Mouse (Mus musculus) forebrain, embryonic 11.5 days (tissue): ENCODE results near the gene Scnn1g. TPM values are rescaled to one million over a fixed set of nuclear protein-coding genes. Genes with fewer than 3 reads are reported as not detected.

ENCODE experiments used
- ATAC-seq: fragments of 200-750 bp; cut with Nextera tagmentation; replicated peaks from 2 replicates; pipeline ENCODE4 v1.8.0; 2017; ENCODE audit warnings: moderate TSS enrichment; ENCODE audit not compliant: low FRiP score
- DNase-seq: peaks from one replicate; pipeline ENCODE4 v3.0.0-alpha.2; 2017; ENCODE audit warnings: low spot score
- H3K27ac ChIP-seq: fragments of 300-500 bp; sonication (generic); 2 replicates; pipeline ENCODE4 v1.5.1; 2014; ENCODE audit warnings: low read depth, low read length
- H3K27me3 ChIP-seq: fragments of 300-500 bp; sonication (generic); 2 replicates; pipeline ENCODE4 v1.6.1; 2014; ENCODE audit warnings: mild to moderate bottlenecking, low read length, mixed read lengths; ENCODE audit not compliant: control insufficient read depth, insufficient read depth
- H3K36me3 ChIP-seq: fragments of 300-500 bp; sonication (generic); 2 replicates; pipeline ENCODE4 v1.6.1; 2014; ENCODE audit warnings: mild to moderate bottlenecking, low read length, moderate library complexity, mixed read lengths; ENCODE audit not compliant: control insufficient read depth, insufficient read depth
- H3K4me1 ChIP-seq: fragments of 300-500 bp; sonication (generic); replicated peaks from 2 replicates; pipeline ENCODE4 v1.6.1; 2014; ENCODE audit warnings: low read length, mixed read lengths; ENCODE audit not compliant: control insufficient read depth, insufficient read depth
- H3K4me2 ChIP-seq: fragments of 300-500 bp; sonication (generic); 2 replicates; pipeline ENCODE4 v1.6.1; 2014; ENCODE audit warnings: low read depth, mild to moderate bottlenecking, low read length, moderate library complexity, mixed read lengths; ENCODE audit not compliant: severe bottlenecking
- H3K4me3 ChIP-seq: fragments of 300-500 bp; sonication (generic); 2 replicates; pipeline ENCODE4 v1.5.1; 2014; ENCODE audit warnings: low read depth, low read length
- H3K9ac ChIP-seq: fragments of 300-500 bp; sonication (generic); 2 replicates; pipeline ENCODE4 v1.6.1; 2014; ENCODE audit warnings: low read length
- H3K9me3 ChIP-seq: fragments of 300-500 bp; sonication (generic); 2 replicates; pipeline ENCODE4 v1.6.1; 2016; ENCODE audit warnings: low read length, mixed read lengths; ENCODE audit not compliant: control insufficient read depth
- WGBS: fragments of 180-500 bp; shearing (Covaris S2); extraction: QIAGEN DNeasy Blood & Tissue Kit; methylation state at CpG from one replicate; pipeline ENCODE4 v1.1.7; 2014; 5-methylcytosine and 5-hydroxymethylcytosine counted together
- polyA plus RNA-seq: library from polyadenylated mRNA; unstranded; fragments of >200 nt; fragmentation: Nextera tagmentation; extraction: Ambion mirVana; gene quantifications from 2 replicates; pipeline ENCODE4 v1.2.1, GENCODE M21; 2014

Scnn1g gene
- polyA plus RNA-seq, 1 experiment from 2014 or later: not detected

GRCm38 (mm10) chr7:121785651-121786228, 51.5 kb downstream of the Scnn1g start:
- Histone ChIP-seq H3K4me1 (no peaks in the 10 kb centered on the region), H3K4me3 (no peak overlapping the region), H3K36me3 (no peaks in the 10 kb centered on the region), H3K27me3 (no peaks in the 10 kb centered on the region), H3K9ac (no peak overlapping the region), H3K4me2 (no peak overlapping the region), H3K9me3 (no peaks in the 10 kb centered on the region), H3K27ac (no peak overlapping the region)
- WGBS: 74% methylated on average over 8 of the region's 8 CpGs
- ATAC-seq (no peak), DNase-seq (no peak)

- WGBS: 88% methylated on average over 9 of the region's 9 CpGs
- DNase-seq: no peak
- H3K9ac ChIP-seq: no peak overlapping the region
- no peak for ATAC-seq
- H3K36me3 ChIP-seq: no peaks in the 10 kb centered on the region
- H3K4me1 ChIP-seq: no peaks in the 10 kb centered on the region
- H3K27ac ChIP-seq: no peak overlapping the region
- no peaks in the 10 kb centered on the region for H3K9me3 ChIP-seq
- H3K4me3 ChIP-seq: no peak overlapping the region
- no peak overlapping the region for H3K4me2 ChIP-seq
- H3K27me3 ChIP-seq: no peaks in the 10 kb centered on the region
Observed at GRCm38 (mm10) chr7:121797781-121798180, 63.5 kb downstream of the Scnn1g start.

- H3K9ac ChIP-seq: no peak overlapping the region
- ATAC-seq (no peak), DNase-seq (no peak)
- 88% methylated on average over 2 of the region's 2 CpGs for WGBS
- H3K4me3 ChIP-seq: no peak overlapping the region
- H3K27ac ChIP-seq: no peak overlapping the region
- H3K4me1 ChIP-seq: no peaks in the 10 kb centered on the region
- no peak overlapping the region for H3K4me2 ChIP-seq
- H3K36me3 ChIP-seq: no peaks in the 10 kb centered on the region
- no peaks in the 10 kb centered on the region for H3K27me3 ChIP-seq
- no peaks in the 10 kb centered on the region for H3K9me3 ChIP-seq
Observed at GRCm38 (mm10) chr7:121802471-121802870, 68.2 kb downstream of the Scnn1g start.

- Histone ChIP-seq H3K4me2 (no peak overlapping the region), H3K27ac (no peak overlapping the region), H3K9me3 (no peaks in the 10 kb centered on the region), H3K36me3 (no peaks in the 10 kb centered on the region), H3K4me3 (no peak overlapping the region), H3K27me3 (no peaks in the 10 kb centered on the region), H3K9ac (no peak overlapping the region), H3K4me1 (no peaks in the 10 kb centered on the region)
- 85% methylated on average over 4 of the region's 4 CpGs for WGBS
- ATAC-seq: no peak
- no peak for DNase-seq
Observed at GRCm38 (mm10) chr7:121803011-121803410, 68.7 kb downstream of the Scnn1g start.

GRCm38 (mm10) chr7:121805811-121806496, 71.7 kb downstream of the Scnn1g start:
- Histone ChIP-seq H3K9ac (no peak overlapping the region), H3K27me3 (no peaks in the 10 kb centered on the region), H3K36me3 (no peaks in the 10 kb centered on the region), H3K27ac (no peak overlapping the region), H3K4me1 (no peaks in the 10 kb centered on the region), H3K4me3 (no peak overlapping the region), H3K9me3 (no peaks in the 10 kb centered on the region), H3K4me2 (no peak overlapping the region)
- DNase-seq (no peak), ATAC-seq (no peak)
- 86% methylated on average over 3 of the region's 3 CpGs for WGBS

- WGBS: 76% methylated on average over 15 of the region's 15 CpGs
- no peak overlapping the region for H3K27ac ChIP-seq
Observed at GRCm38 (mm10) chr7:121807726-121808580, 73.7 kb downstream of the Scnn1g start.

More at GRCm38 (mm10) chr7:121807726-121808580, 73.7 kb downstream of the Scnn1g start:
- H3K9me3 ChIP-seq: no peaks in the 10 kb centered on the region
- no peak overlapping the region for H3K4me2 ChIP-seq
- no peaks in the 10 kb centered on the region for H3K36me3 ChIP-seq
- H3K4me3 ChIP-seq: no peak overlapping the region
- H3K9ac ChIP-seq: no peak overlapping the region
- H3K27me3 ChIP-seq: no peaks in the 10 kb centered on the region
- no peaks in the 10 kb centered on the region for H3K4me1 ChIP-seq
- ATAC-seq (no peak), DNase-seq (no peak)

Other genes starting within 250 kb of the Scnn1g start
- gene Usp31, start 27.2 kb upstream of the Scnn1g start, polyA plus RNA-seq: 4.8 and 4.9 TPM in 2 replicates
- 0.07 TPM in 1 of 2 replicates, not detected in the other for gene Scnn1b, start 130.6 kb downstream of the Scnn1g start, polyA plus RNA-seq
- 22.0 and 23.8 TPM in 2 replicates for gene Cog7, start 247.2 kb downstream of the Scnn1g start, polyA plus RNA-seq